ENCODE assay signal across 8 mouse cellular contexts in genomic region chr17:26948316-26949050, GRCm38 (mm10). TPM values are rescaled to one million over a fixed set of nuclear protein-coding genes. Genes with fewer than 3 reads are reported as not detected.
A peak's percentile ranks its signal among the peaks of the same experiment; 100 is the strongest.
DNase-seq lines count a peak whose midpoint lies in the region; ATAC-seq and TF ChIP-seq lines count a peak whose summit lies in the region.

No protein-coding gene starts in this region.

- H3K9ac ChIP-seq in forebrain, embryonic 16.5 days (replicated peaks; ENCODE audit: low read depth, low read length): peak overlapping the region; percentile 76
- peak overlapping the region; percentile 64 for H3K9ac ChIP-seq in liver, embryonic 15.5 days
- H3K9ac ChIP-seq in neural tube, embryonic 15.5 days (replicated peaks): peak overlapping the region; percentile 80

- DNase-seq in urinary bladder, postnatal 14 days (ENCODE audit: low spot score): peak; percentile 45
- no peak for DNase-seq in urinary bladder, postnatal 10 days (ENCODE audit: low spot score)
- peak; percentile 63 to 68 for DNase-seq in cerebellum, adult 2 months
- DNase-seq in kidney, adult 11 months: peak; percentile 54
- DNase-seq in ovary, postnatal 14 days (ENCODE audit: low spot score): no peak

- no peaks in the 10 kb centered on the region for H3K27me3 ChIP-seq in cerebellum, adult 2 months (ENCODE audit: control insufficient read depth, insufficient read depth, low read length)
- H3K27me3 ChIP-seq in forebrain, embryonic 16.5 days (replicated peaks; ENCODE audit: control insufficient read depth, insufficient read depth, low read length): no peaks in the 10 kb centered on the region
- H3K27me3 ChIP-seq in liver, embryonic 15.5 days: peaks cover 61% of the 10 kb centered on the region
- no peaks in the 10 kb centered on the region for H3K27me3 ChIP-seq in neural tube, embryonic 15.5 days (replicated peaks)

- under 1% methylated on average over 70 of the region's 87 CpGs for WGBS in cerebellum, adult 2 months
- WGBS in forebrain, embryonic 16.5 days: 0% methylated on average over 39 of the region's 87 CpGs
- WGBS in liver, embryonic 15.5 days (ENCODE audit: insufficient replicate concordance): 2% methylated on average over 36 of the region's 87 CpGs
- WGBS in neural tube, embryonic 15.5 days: 1% methylated on average over 57 of the region's 87 CpGs

- H3K9me3 ChIP-seq in forebrain, embryonic 16.5 days (ENCODE audit: control insufficient read depth, low read length): no peaks in the 10 kb centered on the region
- H3K9me3 ChIP-seq in liver, embryonic 15.5 days (replicated peaks): no peaks in the 10 kb centered on the region
- no peaks in the 10 kb centered on the region for H3K9me3 ChIP-seq in neural tube, embryonic 15.5 days (replicated peaks)

- H3K4me1 ChIP-seq in cerebellum, adult 2 months (ENCODE audit: control insufficient read depth, insufficient read depth, low read length): peaks cover 30% of the 10 kb centered on the region
- peaks cover 84% of the 10 kb centered on the region for H3K4me1 ChIP-seq in forebrain, embryonic 16.5 days (replicated peaks; ENCODE audit: control insufficient read depth, insufficient read depth, low read length)
- peaks cover 73% of the 10 kb centered on the region for H3K4me1 ChIP-seq in liver, embryonic 15.5 days (replicated peaks)
- H3K4me1 ChIP-seq in neural tube, embryonic 15.5 days: peaks cover 84% of the 10 kb centered on the region

- peaks cover 2% of the 10 kb centered on the region; the same call in 1 of the 2 replicates for H3K36me3 ChIP-seq in forebrain, embryonic 16.5 days (ENCODE audit: control insufficient read depth, insufficient read depth)
- H3K36me3 ChIP-seq in liver, embryonic 15.5 days (replicated peaks): no peaks in the 10 kb centered on the region
- no peaks in the 10 kb centered on the region for H3K36me3 ChIP-seq in neural tube, embryonic 15.5 days

- no peak overlapping the region for H3K27ac ChIP-seq in cerebellum, adult 2 months (ENCODE audit: insufficient read depth, low read length)
- peak overlapping the region; percentile 80 for H3K27ac ChIP-seq in forebrain, embryonic 16.5 days (ENCODE audit: low read length)
- peak overlapping the region; percentile 48; the same call in 1 of the 2 replicates for H3K27ac ChIP-seq in liver, embryonic 15.5 days (replicated peaks)
- peak overlapping the region; percentile 87 for H3K27ac ChIP-seq in neural tube, embryonic 15.5 days (replicated peaks)

- peak overlapping the region; percentile 70 for H3K4me3 ChIP-seq in cerebellum, adult 2 months (replicated peaks; ENCODE audit: insufficient read depth, low read depth, low read length)
- H3K4me3 ChIP-seq in forebrain, embryonic 16.5 days (replicated peaks; ENCODE audit: low read length): peak overlapping the region; percentile 64
- H3K4me3 ChIP-seq in liver, embryonic 15.5 days (replicated peaks): peak overlapping the region; percentile 68
- peak overlapping the region; percentile 68 for H3K4me3 ChIP-seq in neural tube, embryonic 15.5 days (replicated peaks)

- no peak for TF ChIP-seq POLR2A in cerebellum, adult 2 months (IDR thresholded peaks at IDR 0.05; ENCODE audit: borderline replicate concordance, insufficient read depth, low read length)

- TF ChIP-seq CTCF in cerebellum, adult 2 months (IDR thresholded peaks at IDR 0.05; ENCODE audit: borderline replicate concordance, insufficient read depth, low read depth, low read length): no peak

- peak overlapping the region; percentile 75 for H3K4me2 ChIP-seq in forebrain, embryonic 16.5 days (ENCODE audit: low read length)
- H3K4me2 ChIP-seq in liver, embryonic 15.5 days: peak overlapping the region; percentile 100
- peak overlapping the region; percentile 78 for H3K4me2 ChIP-seq in neural tube, embryonic 15.5 days

- ATAC-seq in forebrain, embryonic 16.5 days: peak; percentile 9; the same call in 1 of the 2 replicates
- no peak for ATAC-seq in liver, embryonic 15.5 days (ENCODE audit: insufficient read depth)
- no peak for ATAC-seq in neural tube, embryonic 15.5 days (ENCODE audit: low FRiP score)

RNA-seq across cellular contexts. Expression of gene Syngap1, which starts 7.4 kb away (rescaled TPM):
- 55.9 and 62.5 TPM in 2 replicates for polyA plus RNA-seq in cerebellum, adult 2 months (2012; rRNA removed)
- polyA plus RNA-seq in forebrain, embryonic 16.5 days (2015; fragmentation: Nextera tagmentation; extraction: Ambion mirVana): 5.4 and 5.8 TPM in 2 replicates
- 0.21 and 0.28 TPM in 2 replicates for polyA plus RNA-seq in liver, embryonic 15.5 days (2015; fragmentation: Nextera tagmentation; extraction: Ambion mirVana)
- 3.7 and 3.8 TPM in 2 replicates for polyA plus RNA-seq in neural tube, embryonic 15.5 days (2015; fragmentation: Nextera tagmentation; extraction: Ambion mirVana)

RNA-seq across cellular contexts. Expression of gene Cuta, which starts 9.1 kb away (rescaled TPM):
- 176 and 187 TPM in 2 replicates for polyA plus RNA-seq in cerebellum, adult 2 months (2012; rRNA removed)
- polyA plus RNA-seq in forebrain, embryonic 16.5 days (2015; fragmentation: Nextera tagmentation; extraction: Ambion mirVana): 137 and 138 TPM in 2 replicates
- 85.9 and 86.7 TPM in 2 replicates for polyA plus RNA-seq in liver, embryonic 15.5 days (2015; fragmentation: Nextera tagmentation; extraction: Ambion mirVana)
- polyA plus RNA-seq in neural tube, embryonic 15.5 days (2015; fragmentation: Nextera tagmentation; extraction: Ambion mirVana): 141 and 152 TPM in 2 replicates

RNA-seq across cellular contexts. Expression of gene Phf1, which starts 15.6 kb away (rescaled TPM):
- 57.8 and 60.8 TPM in 2 replicates for polyA plus RNA-seq in cerebellum, adult 2 months (2012; rRNA removed)
- polyA plus RNA-seq in forebrain, embryonic 16.5 days (2015; fragmentation: Nextera tagmentation; extraction: Ambion mirVana): 16.2 and 19.7 TPM in 2 replicates
- polyA plus RNA-seq in liver, embryonic 15.5 days (2015; fragmentation: Nextera tagmentation; extraction: Ambion mirVana): 1.8 and 2.6 TPM in 2 replicates
- polyA plus RNA-seq in neural tube, embryonic 15.5 days (2015; fragmentation: Nextera tagmentation; extraction: Ambion mirVana): 27.5 and 30.5 TPM in 2 replicates

RNA-seq across cellular contexts. Expression of gene Zbtb9, which starts 24.5 kb away (rescaled TPM):
- 13.9 and 14.7 TPM in 2 replicates for polyA plus RNA-seq in cerebellum, adult 2 months (2012; rRNA removed)
- polyA plus RNA-seq in forebrain, embryonic 16.5 days (2015; fragmentation: Nextera tagmentation; extraction: Ambion mirVana): 17.5 and 19.1 TPM in 2 replicates
- 5.0 and 5.8 TPM in 2 replicates for polyA plus RNA-seq in liver, embryonic 15.5 days (2015; fragmentation: Nextera tagmentation; extraction: Ambion mirVana)
- 15.9 and 16.0 TPM in 2 replicates for polyA plus RNA-seq in neural tube, embryonic 15.5 days (2015; fragmentation: Nextera tagmentation; extraction: Ambion mirVana)

RNA-seq across cellular contexts. Expression of gene Kifc5b, which starts 31.6 kb away (rescaled TPM):
- polyA plus RNA-seq in cerebellum, adult 2 months (2012; rRNA removed): 5.9 and 6.6 TPM in 2 replicates
- 3.1 and 6.8 TPM in 2 replicates for polyA plus RNA-seq in forebrain, embryonic 16.5 days (2015; fragmentation: Nextera tagmentation; extraction: Ambion mirVana)
- 5.2 and 5.9 TPM in 2 replicates for polyA plus RNA-seq in liver, embryonic 15.5 days (2015; fragmentation: Nextera tagmentation; extraction: Ambion mirVana)
- 2.3 and 3.5 TPM in 2 replicates for polyA plus RNA-seq in neural tube, embryonic 15.5 days (2015; fragmentation: Nextera tagmentation; extraction: Ambion mirVana)

Comparison
In these comparisons a context has a peak if more than half of its experiments do, and no peak if none do; other contexts are left out.
1. DNase-seq: peak in urinary bladder, postnatal 14 days (single experiment), cerebellum, adult 2 months (2 of 2) and kidney, adult 11 months (single experiment); none in urinary bladder, postnatal 10 days (single experiment) and ovary, postnatal 14 days (single experiment).
2. Peak in every context shown above with its lines, with median percentiles within 50 percentile points of each other: H3K4me3 ChIP-seq, H3K4me2 ChIP-seq and H3K9ac ChIP-seq.